Mouse (Mus musculus) left cerebral cortex, postnatal 4 days (tissue): ENCODE data around the gene Mprip. TPM values are rescaled to one million over a fixed set of nuclear protein-coding genes. Genes with fewer than 3 reads are reported as not detected.
"Not testable (repeated sequence)": the region's sequence is repeated elsewhere in the genome, so short reads cannot be mapped to it uniquely, and the experiment has no call there.

Experiments used
- DNase-seq: peaks from one replicate; pipeline ENCODE4 v3.0.0-alpha.2; 2022
- intact Hi-C: fragments of 180-260 bp; cut with DNase I; formaldehyde crosslinking; loops from one replicate; pipeline ENCODE4 v1.15.1; 2025
- total RNA-seq, 2 experiments: library from RNA; stranded (reverse); gene quantifications; 2 replicates each; pipeline ENCODE4 v1.2.3; 2021

Gene Mprip
- total RNA-seq, 2 experiments from 2014 or later, result 270 to 281 TPM

DNA sequence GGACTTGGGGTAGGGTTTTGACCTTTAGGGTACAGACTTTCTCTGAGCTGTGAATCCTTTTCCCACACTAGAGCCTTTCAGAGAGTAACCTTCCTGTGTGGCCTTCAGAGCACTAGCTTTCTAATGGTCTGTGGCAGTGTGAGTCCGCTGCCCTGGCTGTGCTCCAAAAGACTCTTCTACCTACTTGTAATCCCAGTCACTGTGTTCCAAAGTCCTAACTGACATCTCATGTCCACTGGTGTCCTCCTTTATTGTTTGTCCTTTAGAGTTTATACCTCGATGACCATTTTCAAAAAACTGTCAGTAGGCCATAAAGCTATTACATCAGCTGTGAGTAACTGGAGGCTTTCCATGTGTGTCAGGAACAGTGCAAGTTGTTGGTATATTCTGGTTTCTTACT is 44.0 kb downstream of the Mprip start:
- intact Hi-C loops, result no loop called here
- peak; percentile 17 for DNase-seq

- no peak for DNase-seq
- intact Hi-C loops, result no loop called here
Observed at GRCm38 (mm10) chr11:59707481-59707880, 46.4 kb downstream of the Mprip start.

GRCm38 (mm10) chr11:59707931-59708611 is 47.0 kb downstream of the Mprip start:
- intact Hi-C loops, result no loop called here
- peak; percentile 59 for DNase-seq

GRCm38 (mm10) chr11:59715424-59715840 is 54.3 kb downstream of the Mprip start:
- no peak for DNase-seq
- intact Hi-C loops, result no loop called here

- DNase-seq, result no peak
Observed at GRCm38 (mm10) chr11:59717801-59718291, 56.7 kb downstream of the Mprip start.

GRCm38 (mm10) chr11:59719185-59719584 is 58.1 kb downstream of the Mprip start:
- intact Hi-C loops, result no loop called here
- DNase-seq, result no peak

More at GRCm38 (mm10) chr11:59717801-59718291, 56.7 kb downstream of the Mprip start:
- intact Hi-C loops, result no loop called here

DNA sequence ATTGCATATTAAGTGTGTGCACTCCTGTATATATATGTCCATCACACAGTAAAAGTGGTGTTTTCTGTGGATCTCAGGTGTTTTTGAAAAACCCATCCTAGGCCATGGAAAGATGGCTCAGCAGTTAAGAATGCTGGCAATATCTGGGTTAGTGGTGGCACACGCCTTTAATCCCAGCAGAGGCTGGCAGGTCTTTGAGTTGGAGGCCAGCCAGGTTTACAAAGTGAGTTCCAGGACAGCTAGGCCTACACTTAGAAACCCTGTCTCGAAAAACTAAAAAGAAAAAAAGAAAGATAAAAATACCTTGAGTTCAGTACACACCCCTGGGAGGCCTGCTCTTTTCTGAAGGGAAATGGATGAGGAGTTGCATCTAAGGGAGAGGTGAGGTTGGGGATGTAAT is 60.3 kb downstream of the Mprip start:
- no peak for DNase-seq
- intact Hi-C loops, result loop anchor here (10.0 kb wide), 1 partner anchor 57 kb away; the partner anchor contains the start of gene Mprip

GRCm38 (mm10) chr11:59727204-59727603 is 66.1 kb downstream of the Mprip start:
- intact Hi-C loops, result loop anchor here (10.0 kb wide), 1 partner anchor 62 kb away; the partner anchor contains the start of gene Mprip
- no peak for DNase-seq

DNA sequence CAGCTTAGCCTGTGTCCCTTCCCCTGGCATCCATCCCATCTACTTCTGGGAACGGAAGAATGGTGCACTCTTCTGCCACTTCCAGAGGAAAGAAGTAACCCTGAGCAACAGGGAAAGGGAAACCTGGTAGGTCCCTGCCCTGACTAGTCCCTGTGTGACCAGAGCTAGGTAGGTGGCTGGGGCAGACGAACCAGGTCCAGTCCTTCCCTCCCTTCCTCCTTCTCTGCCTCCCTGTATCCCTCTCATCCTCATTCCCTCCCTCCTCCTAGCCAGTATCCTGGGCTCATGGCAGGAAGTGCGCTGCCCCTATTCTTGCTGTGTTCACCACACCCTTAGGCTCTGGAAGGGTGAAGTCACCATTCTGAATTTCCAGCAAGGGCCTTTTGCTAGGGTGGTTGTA is 70.7 kb downstream of the Mprip start:
- no peak for DNase-seq
- intact Hi-C loops, result no loop called here

- DNase-seq, result peak; percentile 41
- intact Hi-C loops, result no loop called here
Observed at GRCm38 (mm10) chr11:59732407-59733066, 71.4 kb downstream of the Mprip start.

- intact Hi-C loops, DNase-seq: not testable (repeated sequence)
Observed at GRCm38 (mm10) chr11:59733600-59733999, 72.5 kb downstream of the Mprip start.

DNA sequence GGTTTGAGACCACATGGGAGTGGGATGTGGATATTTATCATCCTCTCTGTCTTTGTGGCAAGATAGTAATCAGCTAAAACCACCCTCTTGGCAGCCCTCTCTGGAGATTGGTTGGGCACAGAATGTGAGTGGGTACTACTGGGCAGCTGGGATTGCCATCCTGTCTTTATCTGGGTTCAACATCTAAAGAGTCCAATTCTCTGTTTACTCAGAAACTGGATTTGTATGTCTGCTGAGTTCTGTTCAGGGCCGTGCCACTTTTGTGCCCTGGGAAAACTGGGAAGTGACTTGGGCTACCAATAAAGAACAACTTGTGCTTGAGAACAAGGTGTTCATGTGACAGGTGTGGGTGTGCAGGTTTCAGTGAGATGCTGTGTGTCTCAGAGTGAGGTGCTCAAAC is 73.2 kb downstream of the Mprip start:
- DNase-seq, result no peak
- intact Hi-C loops, result no loop called here

DNA sequence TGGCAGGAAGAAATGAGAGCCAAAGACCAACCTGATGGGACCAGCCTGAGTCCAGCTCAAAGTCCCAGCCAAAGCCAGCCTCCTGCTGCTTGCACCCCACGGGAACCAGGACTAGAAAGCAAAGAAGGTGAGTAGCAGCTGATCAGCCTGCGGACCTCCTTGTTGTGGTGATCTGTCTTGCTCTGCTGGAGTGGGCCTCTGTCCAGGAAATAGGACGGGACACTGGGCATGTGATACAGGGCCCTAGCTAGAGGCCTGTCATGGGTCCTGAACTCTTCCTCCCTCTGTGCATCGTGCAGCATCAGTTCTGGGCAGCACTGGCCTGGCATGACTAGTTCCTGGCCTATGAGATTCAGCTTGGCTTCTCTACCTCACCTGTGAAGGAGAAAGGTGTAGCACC is 74.8 kb downstream of the Mprip start:
- intact Hi-C loops, DNase-seq: not testable (repeated sequence)

DNA sequence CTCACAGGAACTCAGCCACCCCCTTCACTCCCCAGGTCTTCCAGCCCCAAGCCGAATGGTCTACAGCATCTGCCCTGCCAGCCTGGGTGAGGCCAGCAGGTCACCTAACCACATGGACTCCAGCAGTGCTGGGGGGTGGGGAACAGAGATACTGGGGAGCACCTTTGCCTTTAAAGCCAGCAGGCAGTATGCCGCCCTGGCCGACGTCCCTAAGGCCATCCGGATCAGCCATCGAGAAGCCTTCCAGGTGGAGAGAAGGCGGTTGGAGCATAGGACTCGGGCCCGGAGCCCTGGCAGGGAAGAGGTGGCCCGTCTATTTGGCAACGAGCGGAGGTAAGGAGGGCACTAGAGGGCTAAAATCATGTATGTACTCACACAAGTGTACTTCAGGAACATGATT is 76.1 kb downstream of the Mprip start:
- no peak for DNase-seq
- intact Hi-C loops, result no loop called here

- no peak for DNase-seq
- intact Hi-C loops, result loop anchor here (10.0 kb wide), 1 partner anchor 215 kb away; the partner anchor contains the start of gene Zkscan17
Observed at GRCm38 (mm10) chr11:59739996-59740395, 78.9 kb downstream of the Mprip start.

DNA sequence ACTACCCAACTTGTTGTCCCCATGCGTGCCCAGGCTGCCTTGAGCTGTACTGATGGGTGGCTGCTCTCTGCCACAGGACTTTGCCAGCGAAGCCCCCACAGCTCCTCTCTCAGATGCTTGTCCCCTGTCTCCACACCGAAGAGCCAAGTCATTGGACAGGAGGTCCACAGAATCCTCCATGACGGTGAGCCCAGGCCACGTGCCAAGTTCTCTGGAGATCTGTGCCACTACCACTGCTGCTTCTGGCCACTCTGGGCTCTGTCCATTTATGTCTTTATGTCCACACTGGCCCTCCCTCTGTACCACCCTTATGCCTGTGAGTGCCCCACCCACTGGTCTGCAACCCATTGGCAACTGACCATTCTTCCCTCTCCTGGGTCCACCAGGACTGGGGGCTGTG is 80.8 kb downstream of the Mprip start:
- intact Hi-C loops, result loop anchor here (10.0 kb wide), 1 partner anchor 217 kb away; the partner anchor contains the start of gene Zkscan17
- no peak for DNase-seq

DNA sequence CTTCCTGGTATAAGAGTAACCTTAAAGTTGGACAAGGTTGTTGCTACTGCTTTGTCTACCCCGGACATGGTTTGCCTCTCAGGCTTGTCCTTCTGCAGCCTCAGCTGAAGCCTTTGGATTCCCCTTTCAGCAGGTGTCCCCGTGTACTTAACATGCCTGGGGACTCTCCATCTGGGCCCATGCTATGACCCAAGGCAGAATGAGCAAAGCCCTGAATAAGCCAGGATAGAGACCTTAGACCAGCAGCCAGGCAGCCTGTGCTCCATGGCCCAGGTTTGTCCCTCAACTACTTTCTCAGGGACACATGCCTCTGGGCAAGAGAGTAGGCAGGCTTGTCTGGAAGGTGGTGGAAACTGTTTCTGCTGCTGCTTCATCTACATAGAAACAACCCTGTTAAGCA is 82.2 kb downstream of the Mprip start:
- no peak for DNase-seq
- intact Hi-C loops, result loop anchor here (10.0 kb wide), 1 partner anchor 219 kb away; the partner anchor contains the start of gene Zkscan17

DNA sequence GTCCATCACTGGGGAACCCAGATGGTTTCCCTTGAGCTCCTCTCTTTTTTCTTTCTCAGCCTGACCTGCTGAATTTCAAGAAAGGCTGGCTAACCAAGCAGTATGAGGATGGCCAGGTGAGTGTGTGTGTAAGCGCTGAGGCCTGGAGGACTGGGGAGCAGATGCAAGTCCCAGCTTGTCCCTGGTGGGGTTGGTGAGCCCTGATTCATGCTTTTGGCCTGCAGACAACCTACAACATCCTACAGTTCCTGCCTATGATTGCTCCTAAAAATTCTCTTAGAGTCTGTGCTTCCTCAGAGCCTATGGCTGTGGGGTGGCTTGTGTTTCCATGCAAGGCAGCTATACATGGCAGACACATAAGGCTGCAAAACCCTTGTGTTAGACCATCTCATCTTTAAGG is 82.6 kb downstream of the Mprip start:
- no peak for DNase-seq
- intact Hi-C loops, result loop anchor here (10.0 kb wide), 1 partner anchor 219 kb away; the partner anchor contains the start of gene Zkscan17

GRCm38 (mm10) chr11:59744374-59744773 is 83.3 kb downstream of the Mprip start:
- intact Hi-C loops, result loop anchor here (10.0 kb wide), 1 partner anchor 220 kb away; the partner anchor contains the start of gene Zkscan17
- DNase-seq, result no peak

DNA sequence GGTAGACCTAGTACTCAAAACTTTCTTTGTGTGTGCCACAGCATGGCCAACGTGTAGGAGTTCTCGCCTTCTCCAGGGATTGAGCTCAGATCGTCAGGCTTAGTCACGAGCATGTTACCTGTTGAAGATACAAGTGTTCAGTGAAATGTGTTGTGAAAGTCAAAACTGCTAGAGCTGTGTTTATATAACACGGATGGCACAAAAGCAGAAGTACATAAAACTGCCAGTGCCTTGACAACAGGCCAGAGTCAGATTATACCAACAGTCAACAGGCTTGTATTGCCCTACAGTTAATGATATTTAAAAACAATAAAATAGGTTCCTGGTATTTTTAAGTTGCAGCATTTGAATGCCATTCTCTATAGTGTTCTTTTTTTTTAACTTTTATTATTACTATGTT is 84.7 kb downstream of the Mprip start:
- intact Hi-C loops, result loop anchor here (2.0 to 10.0 kb wide), 2 partner anchors 121 to 221 kb away; partner anchors contain the start of gene Zkscan17
- no peak for DNase-seq

GRCm38 (mm10) chr11:59746614-59747013 is 85.5 kb downstream of the Mprip start:
- intact Hi-C loops, result loop anchor here (2.0 to 10.0 kb wide), 2 partner anchors 122 to 222 kb away; partner anchors contain the start of gene Zkscan17
- peak; percentile 63 for DNase-seq
